Mouse (Mus musculus): ENCODE results near the gene Itga9. TPM values are rescaled to one million over a fixed set of nuclear protein-coding genes. Genes with fewer than 3 reads are reported as not detected.

Itga9 gene
- polyA plus RNA-seq, 1 experiment from 2014 or later = 0.74 TPM

GRCm38 (mm10) chr9:118655726-118656125 is 49.2 kb downstream of the Itga9 start:
- Histone ChIP-seq H3K9ac (ENCODE audit: low read depth, low read length) (no peak overlapping the region), H3K4me1 (ENCODE audit: control insufficient read depth, insufficient read depth, low read depth, low read length) (peaks cover 4% of the 10 kb centered on the region), H3K4me2 (ENCODE audit: low read length) (no peak overlapping the region), H3K9me3 (ENCODE audit: control insufficient read depth, low read length) (no peaks in the 10 kb centered on the region), H3K27me3 (replicated peaks; ENCODE audit: control insufficient read depth, insufficient read depth, low read length) (no peaks in the 10 kb centered on the region), H3K4me3 (ENCODE audit: low read length) (no peak overlapping the region), H3K36me3 (ENCODE audit: control insufficient read depth, insufficient read depth, low read length) (no peaks in the 10 kb centered on the region), H3K27ac (ENCODE audit: low read depth, low read length) (no peak overlapping the region)
- ATAC-seq = no peak
- 77% methylated on average over 3 of the region's 3 CpGs for WGBS

- no peaks in the 10 kb centered on the region for H3K4me1 ChIP-seq (ENCODE audit: control insufficient read depth, insufficient read depth, low read depth, low read length)
- H3K9me3 ChIP-seq (ENCODE audit: control insufficient read depth, low read length) = no peaks in the 10 kb centered on the region
- no peak for ATAC-seq
- no peak overlapping the region for H3K4me2 ChIP-seq (ENCODE audit: low read length)
- WGBS = 84% methylated on average over 7 of the region's 7 CpGs
- H3K9ac ChIP-seq (ENCODE audit: low read depth, low read length) = no peak overlapping the region
- H3K27me3 ChIP-seq (replicated peaks; ENCODE audit: control insufficient read depth, insufficient read depth, low read length) = no peaks in the 10 kb centered on the region
- H3K27ac ChIP-seq (ENCODE audit: low read depth, low read length) = no peak overlapping the region
- H3K4me3 ChIP-seq (ENCODE audit: low read length) = no peak overlapping the region
- no peaks in the 10 kb centered on the region for H3K36me3 ChIP-seq (ENCODE audit: control insufficient read depth, insufficient read depth, low read length)
These were observed 51.7 kb downstream of the Itga9 start for GRCm38 (mm10) chr9:118658159-118658558.

- Histone ChIP-seq H3K9ac (ENCODE audit: low read depth, low read length) (no peak overlapping the region), H3K4me2 (ENCODE audit: low read length) (no peak overlapping the region), H3K27ac (ENCODE audit: low read depth, low read length) (no peak overlapping the region), H3K4me3 (ENCODE audit: low read length) (no peak overlapping the region), H3K27me3 (replicated peaks; ENCODE audit: control insufficient read depth, insufficient read depth, low read length) (no peaks in the 10 kb centered on the region), H3K36me3 (ENCODE audit: control insufficient read depth, insufficient read depth, low read length) (no peaks in the 10 kb centered on the region), H3K4me1 (ENCODE audit: control insufficient read depth, insufficient read depth, low read depth, low read length) (no peaks in the 10 kb centered on the region), H3K9me3 (ENCODE audit: control insufficient read depth, low read length) (no peaks in the 10 kb centered on the region)
- WGBS = 94% methylated on average over 5 of the region's 5 CpGs
- ATAC-seq = no peak
These were observed 53.3 kb downstream of the Itga9 start for GRCm38 (mm10) chr9:118659809-118660208.

- H3K4me3 ChIP-seq (ENCODE audit: low read length) = no peak overlapping the region
- no peaks in the 10 kb centered on the region for H3K4me1 ChIP-seq (ENCODE audit: control insufficient read depth, insufficient read depth, low read depth, low read length)
- H3K36me3 ChIP-seq (ENCODE audit: control insufficient read depth, insufficient read depth, low read length) = no peaks in the 10 kb centered on the region
- no peak overlapping the region for H3K9ac ChIP-seq (ENCODE audit: low read depth, low read length)
- no peak for ATAC-seq
- no peaks in the 10 kb centered on the region for H3K9me3 ChIP-seq (ENCODE audit: control insufficient read depth, low read length)
- H3K27me3 ChIP-seq (replicated peaks; ENCODE audit: control insufficient read depth, insufficient read depth, low read length) = no peaks in the 10 kb centered on the region
- no peak overlapping the region for H3K4me2 ChIP-seq (ENCODE audit: low read length)
- H3K27ac ChIP-seq (ENCODE audit: low read depth, low read length) = no peak overlapping the region
- 82% methylated on average over 7 of the region's 7 CpGs for WGBS
These were observed 53.8 kb downstream of the Itga9 start for GRCm38 (mm10) chr9:118660259-118660658.

- Histone ChIP-seq H3K27ac (ENCODE audit: low read depth, low read length) (no peak overlapping the region), H3K36me3 (ENCODE audit: control insufficient read depth, insufficient read depth, low read length) (no peaks in the 10 kb centered on the region), H3K4me1 (ENCODE audit: control insufficient read depth, insufficient read depth, low read depth, low read length) (no peaks in the 10 kb centered on the region), H3K9me3 (ENCODE audit: control insufficient read depth, low read length) (peaks cover 4% of the 10 kb centered on the region), H3K4me3 (ENCODE audit: low read length) (no peak overlapping the region), H3K27me3 (replicated peaks; ENCODE audit: control insufficient read depth, insufficient read depth, low read length) (no peaks in the 10 kb centered on the region), H3K4me2 (ENCODE audit: low read length) (no peak overlapping the region), H3K9ac (ENCODE audit: low read depth, low read length) (no peak overlapping the region)
- 90% methylated on average over 8 of the region's 8 CpGs for WGBS
- ATAC-seq = no peak
These were observed 55.5 kb downstream of the Itga9 start for GRCm38 (mm10) chr9:118662026-118662425.

GRCm38 (mm10) chr9:118662476-118662875 is 56.0 kb downstream of the Itga9 start:
- WGBS = 93% methylated on average over 10 of the region's 10 CpGs

GRCm38 (mm10) chr9:118663938-118664337 is 57.4 kb downstream of the Itga9 start:
- Histone ChIP-seq H3K36me3 (ENCODE audit: control insufficient read depth, insufficient read depth, low read length) (no peaks in the 10 kb centered on the region), H3K4me2 (ENCODE audit: low read length) (no peak overlapping the region), H3K4me3 (ENCODE audit: low read length) (no peak overlapping the region), H3K9me3 (ENCODE audit: control insufficient read depth, low read length) (peaks cover 4% of the 10 kb centered on the region), H3K27ac (ENCODE audit: low read depth, low read length) (no peak overlapping the region), H3K27me3 (replicated peaks; ENCODE audit: control insufficient read depth, insufficient read depth, low read length) (no peaks in the 10 kb centered on the region), H3K9ac (ENCODE audit: low read depth, low read length) (no peak overlapping the region), H3K4me1 (ENCODE audit: control insufficient read depth, insufficient read depth, low read depth, low read length) (no peaks in the 10 kb centered on the region)
- no peak for ATAC-seq
- 54% methylated on average over 6 of the region's 6 CpGs for WGBS

More at GRCm38 (mm10) chr9:118662476-118662875, 56.0 kb downstream of the Itga9 start:
- Histone ChIP-seq H3K4me3 (ENCODE audit: low read length) (no peak overlapping the region), H3K27me3 (replicated peaks; ENCODE audit: control insufficient read depth, insufficient read depth, low read length) (no peaks in the 10 kb centered on the region), H3K9me3 (ENCODE audit: control insufficient read depth, low read length) (peaks cover 4% of the 10 kb centered on the region), H3K4me2 (ENCODE audit: low read length) (no peak overlapping the region), H3K9ac (ENCODE audit: low read depth, low read length) (no peak overlapping the region), H3K36me3 (ENCODE audit: control insufficient read depth, insufficient read depth, low read length) (no peaks in the 10 kb centered on the region), H3K27ac (ENCODE audit: low read depth, low read length) (no peak overlapping the region), H3K4me1 (ENCODE audit: control insufficient read depth, insufficient read depth, low read depth, low read length) (no peaks in the 10 kb centered on the region)
- no peak for ATAC-seq

- Histone ChIP-seq H3K27me3 (replicated peaks; ENCODE audit: control insufficient read depth, insufficient read depth, low read length) (no peaks in the 10 kb centered on the region), H3K9me3 (ENCODE audit: control insufficient read depth, low read length) (peaks cover 5% of the 10 kb centered on the region), H3K4me1 (ENCODE audit: control insufficient read depth, insufficient read depth, low read depth, low read length) (no peaks in the 10 kb centered on the region), H3K27ac (ENCODE audit: low read depth, low read length) (no peak overlapping the region), H3K4me3 (ENCODE audit: low read length) (no peak overlapping the region), H3K4me2 (ENCODE audit: low read length) (no peak overlapping the region), H3K36me3 (ENCODE audit: control insufficient read depth, insufficient read depth, low read length) (no peaks in the 10 kb centered on the region), H3K9ac (ENCODE audit: low read depth, low read length) (no peak overlapping the region)
- 73% methylated on average over 3 of the region's 3 CpGs for WGBS
- no peak for ATAC-seq
These were observed 59.6 kb downstream of the Itga9 start for GRCm38 (mm10) chr9:118666069-118666468.

GRCm38 (mm10) chr9:118669696-118670095 is 63.2 kb downstream of the Itga9 start:
- Histone ChIP-seq H3K4me2 (ENCODE audit: low read length) (no peak overlapping the region), H3K36me3 (ENCODE audit: control insufficient read depth, insufficient read depth, low read length) (no peaks in the 10 kb centered on the region), H3K9ac (ENCODE audit: low read depth, low read length) (no peak overlapping the region), H3K9me3 (ENCODE audit: control insufficient read depth, low read length) (peaks cover 7% of the 10 kb centered on the region), H3K27ac (ENCODE audit: low read depth, low read length) (no peak overlapping the region), H3K27me3 (replicated peaks; ENCODE audit: control insufficient read depth, insufficient read depth, low read length) (no peaks in the 10 kb centered on the region), H3K4me1 (ENCODE audit: control insufficient read depth, insufficient read depth, low read depth, low read length) (no peaks in the 10 kb centered on the region), H3K4me3 (ENCODE audit: low read length) (no peak overlapping the region)
- no peak for ATAC-seq
- 86% methylated on average over 3 of the region's 3 CpGs for WGBS

GRCm38 (mm10) chr9:118674277-118674676 is 67.8 kb downstream of the Itga9 start:
- no peak overlapping the region for H3K9ac ChIP-seq (ENCODE audit: low read depth, low read length)
- H3K27me3 ChIP-seq (replicated peaks; ENCODE audit: control insufficient read depth, insufficient read depth, low read length) = no peaks in the 10 kb centered on the region
- H3K4me1 ChIP-seq (ENCODE audit: control insufficient read depth, insufficient read depth, low read depth, low read length) = peaks cover 6% of the 10 kb centered on the region
- peaks cover 3% of the 10 kb centered on the region; the same call in 1 of the 2 replicates for H3K9me3 ChIP-seq (ENCODE audit: control insufficient read depth, low read length)
- ATAC-seq = no peak
- H3K36me3 ChIP-seq (ENCODE audit: control insufficient read depth, insufficient read depth, low read length) = no peaks in the 10 kb centered on the region
- H3K27ac ChIP-seq (ENCODE audit: low read depth, low read length) = no peak overlapping the region
- H3K4me3 ChIP-seq (ENCODE audit: low read length) = no peak overlapping the region
- H3K4me2 ChIP-seq (ENCODE audit: low read length) = no peak overlapping the region
- 61% methylated on average over 12 of the region's 12 CpGs for WGBS
